Mouse (Mus musculus): ENCODE results near the gene Cxcl10.
"Not testable (repeated sequence)": the region's sequence is repeated elsewhere in the genome, so short reads cannot be mapped to it uniquely, and the experiment has no call there.

The Cxcl10 gene

GRCm38 (mm10) chr5:92368392-92368791 lies 19.7 kb upstream of the Cxcl10 start:
- no peak for DNase-seq

DNA sequence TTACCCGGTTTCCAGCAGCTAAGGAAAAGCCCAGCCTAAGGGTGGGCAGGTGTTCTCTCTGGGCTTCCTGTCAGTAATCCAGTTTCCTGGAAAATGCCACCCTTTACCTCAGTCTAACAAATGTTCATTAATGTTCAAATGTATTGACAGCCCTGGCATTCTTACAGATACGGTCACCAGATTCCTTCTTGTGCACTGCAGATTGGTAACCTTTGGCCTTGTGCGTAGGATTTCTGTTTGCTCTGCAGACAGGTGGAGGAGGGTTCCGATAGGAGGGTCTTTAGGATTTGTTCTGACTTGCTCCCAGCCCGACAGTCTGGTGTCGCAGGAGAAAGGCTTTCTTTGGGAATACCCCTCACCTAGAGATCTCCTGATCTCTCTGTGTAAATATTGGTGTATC lies 17.9 kb upstream of the Cxcl10 start:
- DNase-seq: no peak

GRCm38 (mm10) chr5:92365146-92365705 lies 16.5 kb upstream of the Cxcl10 start:
- no peak for DNase-seq

DNA sequence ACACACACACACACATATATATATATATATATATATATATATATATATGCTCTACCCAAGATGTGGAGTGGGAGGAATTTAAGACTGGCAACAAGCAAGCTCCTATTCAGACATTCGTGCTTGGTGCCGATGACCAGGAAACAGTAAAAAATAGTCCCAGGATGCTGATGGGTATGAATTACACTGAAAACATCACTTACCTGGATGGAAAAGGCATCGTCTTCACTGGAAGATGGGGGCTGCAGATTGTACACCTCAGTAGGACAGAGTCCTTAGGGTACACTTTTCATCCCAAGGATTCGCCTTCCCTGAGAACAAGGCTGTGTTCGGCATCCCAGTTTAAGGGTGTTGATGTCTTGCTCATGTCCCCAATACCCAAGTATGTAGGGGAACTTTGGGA lies 15.3 kb upstream of the Cxcl10 start:
- DNase-seq: no peak

- DNase-seq: no peak
Observed at GRCm38 (mm10) chr5:92363179-92363578, 14.5 kb upstream of the Cxcl10 start.

GRCm38 (mm10) chr5:92358767-92359455 lies 10.2 kb upstream of the Cxcl10 start:
- DNase-seq: no peak

- DNase-seq: no peak
Observed at GRCm38 (mm10) chr5:92358033-92358432, 9.3 kb upstream of the Cxcl10 start.

DNA sequence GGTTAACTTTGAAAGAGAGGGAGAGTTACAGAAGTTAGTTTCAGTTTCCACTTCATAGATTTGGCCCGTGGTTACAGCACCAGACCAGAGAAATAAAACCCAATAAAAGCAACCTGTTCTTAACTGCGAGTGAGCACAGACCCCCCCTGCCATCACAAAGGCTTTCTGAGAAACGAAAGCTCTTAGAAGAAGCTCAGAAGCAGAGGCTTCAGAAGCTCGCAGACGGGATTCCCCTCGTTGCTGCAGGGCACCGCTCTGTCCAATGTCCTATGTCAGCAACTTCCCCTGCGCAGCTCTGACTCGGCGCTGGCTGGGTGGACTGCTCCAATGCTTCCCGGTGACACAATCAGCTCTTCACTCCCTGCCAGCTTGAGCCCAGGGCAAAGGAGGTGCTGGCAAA lies 4.8 kb upstream of the Cxcl10 start:
- DNase-seq: peak; percentile 25 to 28

DNA sequence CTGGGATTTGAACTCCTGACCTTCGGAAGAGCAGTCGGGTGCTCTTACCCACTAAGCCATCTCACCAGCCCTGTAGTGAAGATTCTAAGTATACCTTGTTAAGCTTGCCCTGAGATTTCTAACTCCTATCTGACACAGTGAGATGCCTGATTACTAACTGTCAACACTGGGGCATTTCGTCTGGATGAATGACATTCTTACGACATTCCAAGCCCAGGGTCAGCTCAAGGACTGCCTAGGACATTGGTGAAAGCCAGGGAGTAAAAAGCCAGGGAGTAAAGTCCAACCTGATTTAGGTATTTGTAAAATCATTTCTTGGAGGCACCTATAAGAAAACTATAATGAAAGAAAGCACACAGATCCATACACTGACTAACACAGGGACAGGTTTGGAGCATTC lies 4.0 kb upstream of the Cxcl10 start:
- not testable (repeated sequence) for DNase-seq

DNA sequence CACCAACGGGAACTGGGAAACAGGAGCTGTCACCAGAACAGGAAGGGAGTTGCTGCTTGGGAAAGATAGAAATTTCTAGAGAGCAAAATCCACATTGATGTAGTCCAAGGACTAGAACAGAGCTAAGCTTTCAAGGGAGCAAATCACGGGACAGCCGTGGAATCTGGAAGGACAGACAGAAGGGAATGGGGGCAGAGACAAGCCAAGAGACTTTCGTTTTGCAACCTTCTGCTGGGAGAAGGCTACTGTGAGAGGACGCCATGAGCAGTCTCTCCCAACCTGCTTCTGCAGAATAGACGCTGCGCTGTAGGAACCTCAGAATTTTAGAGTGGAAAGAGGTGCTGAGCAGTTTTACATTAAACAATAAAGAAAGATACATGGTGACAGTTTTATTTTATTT lies 1.0 kb upstream of the Cxcl10 start:
- no peak for DNase-seq

- DNase-seq: no peak
Observed at GRCm38 (mm10) chr5:92345006-92345405, 3.7 kb downstream of the Cxcl10 start.

DNA sequence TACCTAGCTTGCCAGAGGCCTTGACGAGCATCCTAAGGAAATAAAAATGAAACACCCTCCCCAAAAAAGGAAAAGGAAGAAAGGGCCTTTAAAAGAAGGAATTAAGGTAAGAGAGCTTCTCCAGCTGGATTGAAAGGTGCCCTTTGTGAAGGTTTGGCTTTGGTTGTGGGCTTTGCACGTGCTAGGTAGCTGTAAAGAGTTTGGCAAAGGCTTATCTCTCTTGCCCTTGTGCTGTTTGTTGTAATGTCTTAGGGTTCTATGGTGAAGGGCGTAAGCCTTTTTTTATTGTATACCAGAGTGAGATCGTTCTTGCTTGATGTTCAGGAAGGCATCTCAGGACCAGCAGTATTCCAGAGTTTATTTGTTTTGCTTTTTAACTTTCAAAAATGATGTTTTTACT lies 8.1 kb downstream of the Cxcl10 start:
- DNase-seq: no peak

DNA sequence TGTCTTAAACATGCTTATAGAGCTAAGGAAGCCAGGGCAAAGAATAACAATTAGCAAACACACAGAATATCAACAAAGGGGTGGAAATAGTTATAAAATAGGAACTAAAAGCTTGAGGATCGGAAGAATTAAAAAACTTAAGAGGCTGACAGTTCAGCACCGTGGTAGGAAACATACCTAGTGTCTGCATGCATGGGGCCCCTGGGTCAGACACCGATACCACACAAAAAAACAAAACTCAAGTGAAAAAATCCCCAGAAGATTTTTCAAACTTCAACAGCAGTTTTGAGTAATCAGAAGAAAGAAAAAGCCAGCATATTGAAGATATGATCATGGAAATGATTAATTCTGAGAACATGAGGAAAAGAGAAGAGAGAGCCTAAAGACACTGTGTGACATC lies 11.9 kb downstream of the Cxcl10 start:
- DNase-seq: no peak

DNA sequence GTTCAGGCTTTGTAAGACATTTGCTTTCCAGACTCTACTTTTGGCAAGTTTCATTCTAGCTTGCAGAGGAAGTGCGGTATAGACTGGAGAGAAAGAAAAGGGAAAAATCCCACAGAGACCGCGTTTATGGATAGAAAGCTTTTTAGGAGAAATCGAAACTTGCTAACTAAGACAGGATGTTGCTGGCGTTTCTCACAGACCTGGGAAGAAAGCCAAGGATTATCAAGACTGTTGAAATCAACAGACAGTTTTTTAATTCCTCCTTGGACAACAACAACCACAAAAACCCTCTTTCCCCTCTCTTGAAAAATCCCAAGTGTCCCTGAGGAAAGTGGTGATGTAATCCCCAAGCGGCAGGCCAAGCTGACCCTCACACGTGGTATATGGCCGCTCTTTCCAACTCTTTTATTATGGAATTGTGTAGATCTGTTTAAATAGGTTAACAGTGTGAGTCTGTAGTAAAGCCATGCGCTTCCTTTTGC lies 16.3 kb downstream of the Cxcl10 start:
- DNase-seq: no peak

GRCm38 (mm10) chr5:92331635-92332338 lies 16.9 kb downstream of the Cxcl10 start, which contains the start of gene Art3:
TSS of gene Art3 (plus strand) at chr5:92331827.
- DNase-seq: no peak

DNA sequence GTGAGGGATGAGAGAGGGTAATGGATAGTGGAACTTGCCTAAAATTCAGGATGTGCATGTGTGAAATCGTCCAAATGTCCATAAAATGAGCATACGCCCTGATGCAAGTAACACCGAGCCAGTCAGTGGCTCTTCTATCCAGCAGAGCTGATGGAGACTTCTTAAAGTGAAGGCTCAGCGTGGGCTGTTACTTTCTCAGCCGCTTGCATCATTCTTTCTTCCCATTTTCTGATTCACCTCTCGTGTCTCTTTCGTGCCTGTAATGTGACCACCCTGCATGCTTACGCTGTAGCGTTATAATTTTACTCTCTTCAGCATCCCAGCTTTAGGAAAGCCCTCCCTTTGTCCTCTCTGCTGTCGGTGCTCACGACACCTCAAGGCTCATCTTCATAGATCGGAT lies 17.6 kb downstream of the Cxcl10 start:
- no peak for DNase-seq

GRCm38 (mm10) chr5:92327929-92328328 lies 20.8 kb downstream of the Cxcl10 start, which contains the start of gene Cxcl9:
TSS of gene Cxcl9 (minus strand) at chr5:92328079.
- DNase-seq: no peak

- no peak for DNase-seq
Observed at GRCm38 (mm10) chr5:92327367-92327766, 21.3 kb downstream of the Cxcl10 start.

GRCm38 (mm10) chr5:92323264-92323663 lies 25.4 kb downstream of the Cxcl10 start:
- DNase-seq: no peak

DNA sequence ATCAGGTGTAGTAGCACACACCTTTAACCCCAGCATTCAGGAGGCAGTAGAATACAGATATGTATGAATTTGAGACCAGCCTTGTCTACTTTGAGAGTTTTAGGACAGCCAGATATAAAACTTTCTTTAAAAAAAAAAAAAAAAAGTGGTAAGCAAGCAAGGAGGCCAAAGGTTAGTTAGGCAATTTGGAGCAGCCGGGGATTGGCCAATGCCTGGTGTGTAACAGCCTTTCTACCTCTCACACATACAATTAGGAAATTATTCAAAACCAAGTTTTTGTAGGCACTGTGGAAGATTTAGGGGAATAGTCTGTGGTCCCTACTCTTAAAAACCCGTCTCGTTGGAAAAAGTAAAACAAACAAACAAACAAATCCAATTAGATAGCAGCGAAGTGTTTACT lies 26.1 kb downstream of the Cxcl10 start:
- no peak for DNase-seq

- DNase-seq: no peak
Observed at GRCm38 (mm10) chr5:92321631-92322400, 26.9 kb downstream of the Cxcl10 start.

GRCm38 (mm10) chr5:92318596-92318995 lies 30.1 kb downstream of the Cxcl10 start:
- DNase-seq: no peak

GRCm38 (mm10) chr5:92318119-92318518 lies 30.6 kb downstream of the Cxcl10 start:
- DNase-seq: no peak
